Mouse (Mus musculus): ENCODE measurements around the gene Slc6a15.
A peak's percentile ranks its signal among the peaks of the same experiment; 100 is the strongest.

Slc6a15 gene

GRCm38 (mm10) chr10:103367371-103368295, at the start of gene Slc6a15:
TSS of gene Slc6a15 (plus strand) at chr10:103367783.
- DNase-seq (ENCODE audit: extremely low spot score, low spot score), result peak; percentile 53

- DNase-seq (ENCODE audit: extremely low spot score, low spot score), result no peak
Observed at GRCm38 (mm10) chr10:103321941-103322340, 45.6 kb upstream of the Slc6a15 start.

GRCm38 (mm10) chr10:103323386-103323785, 44.2 kb upstream of the Slc6a15 start:
- no peak for DNase-seq (ENCODE audit: extremely low spot score, low spot score)

- no peak for DNase-seq (ENCODE audit: extremely low spot score, low spot score)
Observed at GRCm38 (mm10) chr10:103334306-103334705, 33.3 kb upstream of the Slc6a15 start.

- no peak for DNase-seq (ENCODE audit: extremely low spot score, low spot score)
Observed at GRCm38 (mm10) chr10:103339928-103340327, 27.7 kb upstream of the Slc6a15 start.

- no peak for DNase-seq (ENCODE audit: extremely low spot score, low spot score)
Observed at GRCm38 (mm10) chr10:103346797-103347196, 20.8 kb upstream of the Slc6a15 start.

GRCm38 (mm10) chr10:103368296-103369080, 905 bp downstream of the Slc6a15 start:
- peak; percentile 61 for DNase-seq (ENCODE audit: extremely low spot score, low spot score)

- peak; percentile 63 for DNase-seq (ENCODE audit: extremely low spot score, low spot score)
Observed at GRCm38 (mm10) chr10:103369081-103369420, 1.5 kb downstream of the Slc6a15 start.

GRCm38 (mm10) chr10:103402171-103402570, 34.6 kb downstream of the Slc6a15 start:
- DNase-seq (ENCODE audit: extremely low spot score, low spot score), result no peak

GRCm38 (mm10) chr10:103427717-103428116, 60.1 kb downstream of the Slc6a15 start:
- no peak for DNase-seq (ENCODE audit: extremely low spot score, low spot score)

GRCm38 (mm10) chr10:103442588-103442987, 75.0 kb downstream of the Slc6a15 start:
- no peak for DNase-seq (ENCODE audit: extremely low spot score, low spot score)

GRCm38 (mm10) chr10:103443070-103443469, 75.5 kb downstream of the Slc6a15 start:
- DNase-seq (ENCODE audit: extremely low spot score, low spot score), result peak; percentile 14

- DNase-seq (ENCODE audit: extremely low spot score, low spot score), result no peak
Observed at GRCm38 (mm10) chr10:103448340-103448739, 80.8 kb downstream of the Slc6a15 start.

GRCm38 (mm10) chr10:103457896-103458295, 90.3 kb downstream of the Slc6a15 start:
- no peak for DNase-seq (ENCODE audit: extremely low spot score, low spot score)
